Mouse (Mus musculus) bone marrow, adult 2 months (tissue): Measurements from ENCODE around the gene Dlx1.

ENCODE experiments used
- CTCF ChIP-seq: fragments of 200-500 bp; IDR thresholded peaks from 2 replicates; pipeline ENCODE4 v1.5.1; 2011; ENCODE audit warnings: low read length, control low read depth; ENCODE audit not compliant: control insufficient read depth, insufficient read depth
- POLR2A ChIP-seq: fragments of 200-500 bp; IDR thresholded peaks from 2 replicates; pipeline ENCODE4 v1.6.1; 2011; ENCODE audit warnings: low read depth, mild to moderate bottlenecking, control low read depth, low read length, borderline replicate concordance; ENCODE audit not compliant: control insufficient read depth

GRCm38 (mm10) chr2:71534242-71535052, 6.5 kb downstream of the Dlx1 start:
- TF ChIP-seq POLR2A (no peak), CTCF (no peak)
